Mouse (Mus musculus) embryonic facial prominence, embryonic 12.5 days (tissue): ENCODE results near the gene Snrpd3. TPM values are rescaled to one million over a fixed set of nuclear protein-coding genes. Genes with fewer than 3 reads are reported as not detected.
"Not testable (repeated sequence)": the region's sequence is repeated elsewhere in the genome, so short reads cannot be mapped to it uniquely, and the experiment has no call there.

Source experiments
- ATAC-seq: fragments of 200-750 bp; cut with Nextera tagmentation; 2 replicates; pipeline ENCODE4 v1.8.0; 2017; ENCODE audit not compliant: insufficient number of reproducible peaks, insufficient read depth, low FRiP score, low TSS enrichment
- H3K27ac ChIP-seq: fragments of 300-500 bp; sonication (generic); 2 replicates; pipeline ENCODE4 v1.5.1; 2016; ENCODE audit warnings: mild to moderate bottlenecking
- H3K27me3 ChIP-seq: fragments of 300-500 bp; sonication (generic); 2 replicates; pipeline ENCODE4 v1.6.1; 2016; ENCODE audit warnings: mild to moderate bottlenecking, moderate library complexity
- H3K36me3 ChIP-seq: fragments of 300-500 bp; sonication (generic); 2 replicates; pipeline ENCODE4 v1.6.1; 2016; ENCODE audit warnings: mild to moderate bottlenecking
- H3K4me1 ChIP-seq: fragments of 300-500 bp; sonication (generic); 2 replicates; pipeline ENCODE4 v1.6.1; 2016
- H3K4me2 ChIP-seq: fragments of 300-500 bp; sonication (generic); replicated peaks from 2 replicates; pipeline ENCODE4 v1.6.1; 2016; ENCODE audit warnings: mild to moderate bottlenecking, moderate library complexity
- H3K4me3 ChIP-seq: fragments of 300-500 bp; sonication (generic); 2 replicates; pipeline ENCODE4 v1.5.1; 2016; ENCODE audit warnings: mild to moderate bottlenecking
- H3K9ac ChIP-seq: fragments of 300-500 bp; sonication (generic); 2 replicates; pipeline ENCODE4 v1.6.1; 2016; ENCODE audit warnings: mild to moderate bottlenecking, moderate library complexity
- H3K9me3 ChIP-seq: fragments of 300-500 bp; sonication (generic); 2 replicates; pipeline ENCODE4 v1.6.1; 2016; ENCODE audit warnings: mild to moderate bottlenecking, moderate library complexity
- WGBS: fragments of 180-500 bp; shearing (Covaris S2); methylation state at CpG from one replicate; pipeline ENCODE4 v1.1.7; 2016; 5-methylcytosine and 5-hydroxymethylcytosine counted together
- polyA plus RNA-seq: library from polyadenylated mRNA; unstranded; fragments of >200 nt; fragmentation: Nextera tagmentation; extraction: Ambion mirVana; gene quantifications from 2 replicates; pipeline ENCODE4 v1.2.1, GENCODE M21; 2016

Gene Snrpd3
- polyA plus RNA-seq: 167 and 186 TPM in 2 replicates

DNA sequence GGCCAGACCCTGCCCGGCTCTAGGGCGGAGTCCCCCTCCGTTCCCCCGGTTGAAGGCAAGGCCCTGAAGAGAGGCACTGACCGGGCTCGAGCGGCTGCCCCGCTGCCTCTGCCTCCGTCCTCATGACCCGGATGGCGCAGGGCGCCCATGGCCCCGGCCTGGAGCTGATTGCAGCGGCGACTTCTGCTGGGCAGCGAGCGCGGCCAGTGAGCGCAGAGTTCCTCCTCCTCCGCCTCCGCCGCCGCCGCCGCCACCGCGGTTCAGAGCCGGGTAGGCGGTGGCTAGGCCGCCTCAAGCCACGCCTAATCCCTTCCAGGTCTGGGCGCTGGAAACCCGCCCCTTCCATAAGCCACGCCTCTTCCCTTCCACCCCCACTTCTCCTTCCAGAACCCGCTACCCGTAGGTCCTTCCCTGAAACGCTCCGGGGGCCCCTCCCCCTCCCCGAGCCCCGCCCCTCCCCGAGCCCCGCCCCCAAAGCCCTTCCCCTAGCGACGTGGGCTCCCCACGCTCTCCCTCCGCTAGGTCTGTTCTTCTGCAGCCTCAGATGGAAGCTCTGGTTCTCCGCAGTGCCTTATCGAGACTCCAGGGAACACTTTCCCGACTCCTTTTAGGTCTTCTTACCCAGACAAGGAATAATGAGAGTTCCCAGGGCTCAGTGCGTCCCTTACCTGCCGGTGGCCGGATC, at the start of gene Snrpd3:
Gene Snrpd3, plus strand, starts transcription at position 479 of the 685 bp plus-strand sequence.
- ATAC-seq: peak; percentile 98
- Histone ChIP-seq H3K27me3 (no peaks in the 10 kb centered on the region), H3K36me3 (peaks cover 30% of the 10 kb centered on the region), H3K27ac (peak within 1 kb of the TSS; percentile 98), H3K4me2 (peak within 1 kb of the TSS; percentile 90), H3K9me3 (no peaks in the 10 kb centered on the region), H3K4me3 (peak within 1 kb of the TSS; percentile 89), H3K4me1 (peaks cover 26% of the 10 kb centered on the region), H3K9ac (peak within 1 kb of the TSS; percentile 93)
- WGBS: under 1% methylated on average over 37 of the region's 52 CpGs

DNA sequence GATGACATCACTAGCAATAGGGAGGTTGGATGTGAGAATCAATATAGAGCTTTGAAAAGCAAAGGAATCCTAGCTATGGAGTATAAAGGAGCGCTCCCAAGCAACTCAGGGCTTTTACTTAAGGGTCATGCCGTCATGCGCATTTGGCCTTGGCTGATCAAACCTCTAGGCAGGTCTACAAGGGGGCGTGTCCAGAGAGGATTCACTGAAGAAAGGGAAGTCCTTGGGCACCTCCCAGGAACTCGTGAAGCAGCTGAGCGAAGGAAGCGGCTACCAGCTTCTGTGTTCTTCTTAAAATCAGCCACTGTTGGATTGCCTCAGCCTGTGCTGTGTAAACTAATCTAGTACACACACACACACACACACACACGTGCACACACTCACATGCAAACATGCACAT, 43.9 kb upstream of the Snrpd3 start:
- Histone ChIP-seq H3K36me3 (no peaks in the 10 kb centered on the region), H3K9me3 (no peaks in the 10 kb centered on the region), H3K27me3 (no peaks in the 10 kb centered on the region), H3K4me2 (no peak overlapping the region), H3K4me3 (no peak overlapping the region), H3K27ac (no peak overlapping the region), H3K9ac (no peak overlapping the region), H3K4me1 (peaks cover 3% of the 10 kb centered on the region; the same call in 1 of the 2 replicates)
- 76% methylated on average over 8 of the region's 8 CpGs for whole genome bisulfite sequencing
- ATAC-seq: no peak

DNA sequence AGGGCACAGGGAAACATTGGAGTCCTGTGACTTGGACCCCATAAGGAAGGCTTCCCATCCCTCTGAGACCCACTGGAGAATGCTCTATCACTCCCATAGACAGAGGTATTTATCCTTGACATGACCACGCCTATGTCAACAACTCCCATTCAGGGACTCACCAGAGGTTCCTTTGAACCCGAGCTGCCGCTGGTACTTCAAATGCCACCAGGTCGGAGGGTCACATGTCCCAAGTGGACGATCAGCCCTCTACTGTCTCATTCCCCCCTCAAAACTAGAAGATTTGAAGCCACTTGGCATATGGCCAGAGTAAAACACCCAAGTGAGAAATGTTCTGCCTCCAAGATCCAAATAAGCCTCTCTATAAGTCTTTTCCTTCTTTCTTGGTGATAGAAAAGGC, 42.8 kb upstream of the Snrpd3 start:
- no peak overlapping the region for H3K27ac ChIP-seq
- no peak for ATAC-seq
- H3K4me1 ChIP-seq: peaks cover 3% of the 10 kb centered on the region; the same call in 1 of the 2 replicates
- no peaks in the 10 kb centered on the region for H3K27me3 ChIP-seq
- H3K36me3 ChIP-seq: no peaks in the 10 kb centered on the region
- 33% methylated on average over 5 of the region's 5 CpGs for WGBS
- no peak overlapping the region for H3K4me2 ChIP-seq
- H3K9ac ChIP-seq: no peak overlapping the region
- no peaks in the 10 kb centered on the region for H3K9me3 ChIP-seq
- H3K4me3 ChIP-seq: no peak overlapping the region

DNA sequence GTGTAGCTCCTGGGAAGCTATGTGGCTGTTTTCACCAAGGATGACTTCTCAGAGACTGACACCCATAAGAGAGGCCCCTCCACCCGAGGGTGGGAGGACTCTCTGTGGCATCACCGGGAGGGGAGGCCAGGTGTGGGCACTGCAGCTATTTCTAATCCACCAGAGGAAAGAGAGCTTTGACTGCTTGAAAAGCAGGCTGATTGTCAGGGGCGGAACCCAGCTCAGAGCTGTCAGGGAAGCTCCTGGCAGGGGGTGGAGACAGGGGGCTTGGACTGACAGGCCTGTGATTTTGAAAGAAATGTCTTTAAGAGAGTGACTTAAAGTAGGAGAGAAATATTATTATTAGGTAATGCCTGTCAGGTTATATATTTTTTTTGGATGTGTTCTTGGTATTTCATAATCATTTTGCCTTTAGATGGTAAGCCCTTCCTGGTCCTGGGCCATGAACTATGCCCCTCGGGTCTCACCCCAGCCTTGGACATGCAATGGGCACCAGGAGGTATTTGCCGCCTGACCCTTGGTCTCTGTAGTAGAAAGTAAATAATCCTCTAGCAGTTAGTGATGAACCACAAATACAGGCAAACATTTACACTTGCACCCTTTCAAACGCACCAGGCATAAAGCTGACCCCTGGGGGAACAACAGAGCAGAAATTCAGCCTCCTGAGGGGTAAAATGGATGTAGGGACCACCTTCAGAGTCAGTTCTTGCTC, 42.1 kb upstream of the Snrpd3 start:
- not testable (repeated sequence) for ATAC-seq, H3K27ac ChIP-seq, H3K4me1 ChIP-seq, H3K4me2 ChIP-seq, H3K27me3 ChIP-seq, H3K4me3 ChIP-seq, H3K9me3 ChIP-seq, H3K9ac ChIP-seq, H3K36me3 ChIP-seq
- 41% methylated on average over 5 of the region's 6 CpGs for WGBS

DNA sequence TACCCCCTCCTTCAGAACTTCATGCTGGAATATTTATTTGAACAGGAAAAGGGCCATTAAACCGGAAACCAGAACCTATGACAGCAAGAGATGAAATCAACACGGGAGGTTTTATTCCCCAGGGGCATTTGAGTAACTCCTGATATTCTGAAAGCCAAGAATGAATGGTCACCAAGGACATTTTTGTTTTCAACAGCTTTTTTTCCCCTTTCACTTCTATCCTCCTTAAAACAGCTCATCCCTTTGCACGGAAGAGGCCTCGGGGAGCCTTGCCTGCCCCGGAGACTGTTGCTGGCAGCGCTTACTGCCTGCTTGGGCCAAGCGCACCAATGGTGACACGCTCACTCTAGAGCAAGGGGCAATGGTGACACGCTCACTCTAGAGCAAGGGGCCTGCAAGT, 40.3 kb upstream of the Snrpd3 start:
- H3K4me3 ChIP-seq: no peak overlapping the region
- 69% methylated on average over 9 of the region's 9 CpGs for WGBS
- peaks cover 3% of the 10 kb centered on the region; the same call in 1 of the 2 replicates for H3K4me1 ChIP-seq
- no peak overlapping the region for H3K9ac ChIP-seq
- H3K36me3 ChIP-seq: no peaks in the 10 kb centered on the region
- no peak overlapping the region for H3K4me2 ChIP-seq
- H3K9me3 ChIP-seq: no peaks in the 10 kb centered on the region
- H3K27ac ChIP-seq: no peak overlapping the region
- H3K27me3 ChIP-seq: no peaks in the 10 kb centered on the region
- ATAC-seq: no peak

DNA sequence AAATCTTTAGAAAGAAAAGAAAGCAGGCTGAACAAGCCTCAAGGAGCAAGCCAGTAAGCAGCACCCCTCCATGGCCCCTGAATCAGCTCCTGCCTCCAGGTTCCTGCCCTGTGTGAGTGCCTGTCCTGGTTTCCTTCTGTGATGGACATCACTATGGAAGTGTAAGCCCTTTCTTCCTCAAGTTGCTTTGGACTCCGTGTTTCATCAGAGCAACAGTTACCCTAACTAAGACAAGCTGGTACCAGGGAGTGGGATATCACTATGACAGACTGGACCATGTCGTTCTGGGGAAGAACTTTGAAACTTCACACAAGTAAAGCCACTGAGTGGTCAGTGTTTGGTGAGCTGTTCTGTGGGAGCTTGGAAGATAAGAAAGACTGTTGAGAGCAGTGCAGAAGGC, 37.4 kb upstream of the Snrpd3 start:
- Histone ChIP-seq H3K27me3 (no peaks in the 10 kb centered on the region), H3K9ac (no peak overlapping the region), H3K9me3 (no peaks in the 10 kb centered on the region), H3K27ac (no peak overlapping the region), H3K36me3 (no peaks in the 10 kb centered on the region), H3K4me1 (no peaks in the 10 kb centered on the region), H3K4me2 (no peak overlapping the region), H3K4me3 (no peak overlapping the region)
- WGBS: 83% methylated on average over 2 of the region's 2 CpGs
- no peak for ATAC-seq

DNA sequence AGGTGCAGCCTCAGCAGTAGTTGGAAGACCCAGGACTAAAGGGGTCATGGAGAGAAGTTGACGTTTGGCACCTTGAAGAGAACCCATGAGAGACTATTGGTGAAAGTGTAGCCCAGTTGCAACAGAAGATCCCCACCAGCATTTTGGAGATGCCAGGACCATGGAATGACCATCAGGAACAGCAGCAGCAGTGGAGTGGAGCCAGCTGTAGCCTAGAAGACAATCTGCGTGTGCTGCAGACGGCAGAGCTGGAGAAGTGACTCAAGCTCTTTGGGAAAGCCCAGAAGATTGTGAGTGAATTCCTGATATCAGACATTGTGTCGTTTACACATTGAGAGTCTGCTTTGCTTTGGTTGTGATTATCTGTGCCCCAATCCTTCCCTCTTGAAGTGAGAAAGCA, 35.6 kb upstream of the Snrpd3 start:
- H3K27me3 ChIP-seq: no peaks in the 10 kb centered on the region
- no peak for ATAC-seq
- H3K36me3 ChIP-seq: no peaks in the 10 kb centered on the region
- H3K4me2 ChIP-seq: no peak overlapping the region
- H3K4me1 ChIP-seq: no peaks in the 10 kb centered on the region
- no peak overlapping the region for H3K9ac ChIP-seq
- 80% methylated on average over 4 of the region's 4 CpGs for WGBS
- H3K4me3 ChIP-seq: no peak overlapping the region
- H3K9me3 ChIP-seq: no peaks in the 10 kb centered on the region
- no peak overlapping the region for H3K27ac ChIP-seq

DNA sequence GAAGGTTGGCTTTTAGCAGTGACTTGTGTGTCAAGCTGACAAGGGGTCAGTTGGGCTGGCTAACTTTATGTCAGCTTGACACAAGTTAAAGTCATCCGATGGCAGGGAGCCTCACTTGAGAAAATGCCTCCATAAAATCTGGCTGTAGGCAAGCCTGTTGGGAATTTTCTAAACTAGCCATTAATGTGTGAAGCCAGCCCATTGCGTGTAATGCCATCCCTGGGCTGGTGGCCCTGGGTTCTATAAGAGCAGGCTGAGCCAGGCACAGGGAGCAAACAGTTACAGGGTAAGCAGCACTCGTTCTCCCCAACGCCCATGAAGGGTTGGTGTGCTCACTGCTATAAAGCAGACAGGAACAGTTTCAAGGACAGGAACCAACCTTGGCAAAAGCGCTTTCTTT, 35.1 kb upstream of the Snrpd3 start:
- WGBS: 89% methylated on average over 5 of the region's 5 CpGs
- H3K9ac ChIP-seq: no peak overlapping the region

DNA sequence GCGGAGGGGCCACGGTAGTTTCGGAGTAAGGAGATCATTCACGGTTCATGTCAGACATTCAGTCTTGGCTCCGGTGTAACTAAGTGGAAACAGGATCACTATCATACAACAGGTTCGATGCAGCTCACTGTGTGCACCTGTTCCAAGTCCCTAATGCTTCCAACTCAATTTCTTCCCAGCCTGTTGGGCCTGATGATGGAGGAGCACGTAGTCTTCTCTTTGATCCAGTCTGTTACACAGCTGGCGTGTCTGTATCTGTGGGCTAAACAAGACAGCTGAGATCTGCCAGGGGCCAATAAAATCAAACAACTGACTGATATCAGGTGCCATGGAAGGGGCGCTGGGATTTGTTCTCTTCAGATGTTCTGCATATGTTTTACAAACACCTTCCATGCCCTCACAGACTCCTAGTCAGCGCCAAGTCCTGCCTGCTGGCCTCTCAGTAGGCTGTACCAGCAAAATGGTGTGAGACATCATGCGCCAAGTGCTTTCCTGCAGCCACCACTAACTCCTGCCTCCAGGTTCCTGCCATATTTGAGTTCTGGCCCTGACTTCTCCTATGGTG, 34.4 kb upstream of the Snrpd3 start:
- no peak for ATAC-seq
- Histone ChIP-seq H3K27me3 (no peaks in the 10 kb centered on the region), H3K4me2 (no peak overlapping the region)

More for the DNA sequence above, 35.1 kb upstream of the Snrpd3 start:
- no peaks in the 10 kb centered on the region for H3K9me3 ChIP-seq
- no peaks in the 10 kb centered on the region for H3K36me3 ChIP-seq
- no peak for ATAC-seq
- no peaks in the 10 kb centered on the region for H3K27me3 ChIP-seq
- H3K4me3 ChIP-seq: no peak overlapping the region
- H3K27ac ChIP-seq: no peak overlapping the region
- H3K4me2 ChIP-seq: no peak overlapping the region
- H3K4me1 ChIP-seq: no peaks in the 10 kb centered on the region

DNA sequence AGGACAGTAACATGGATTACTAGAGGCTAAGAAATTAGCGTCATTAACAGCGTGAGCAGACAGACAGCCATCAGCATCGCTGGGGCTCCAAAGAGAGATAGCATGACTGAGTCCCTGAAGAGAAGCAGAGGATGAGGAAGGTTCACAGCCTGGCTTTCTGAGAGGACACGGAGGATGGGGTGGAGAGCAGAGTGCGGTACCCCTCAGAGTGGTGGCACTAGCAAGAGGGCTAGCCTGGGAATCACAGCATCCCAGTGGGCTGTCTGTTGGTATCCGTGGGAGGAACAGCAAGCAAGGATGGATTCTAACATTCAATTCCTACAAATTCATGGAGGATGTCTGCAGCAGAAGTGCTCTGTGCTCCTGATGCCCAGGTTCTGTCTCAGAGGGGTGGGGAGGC, 33.3 kb upstream of the Snrpd3 start:
- H3K4me2 ChIP-seq: no peak overlapping the region
- no peaks in the 10 kb centered on the region for H3K4me1 ChIP-seq
- H3K4me3 ChIP-seq: no peak overlapping the region
- H3K27ac ChIP-seq: no peak overlapping the region
- 88% methylated on average over 6 of the region's 6 CpGs for WGBS
- H3K9me3 ChIP-seq: no peaks in the 10 kb centered on the region
- H3K36me3 ChIP-seq: no peaks in the 10 kb centered on the region
- no peak overlapping the region for H3K9ac ChIP-seq
- no peak for ATAC-seq
- no peaks in the 10 kb centered on the region for H3K27me3 ChIP-seq

More for the DNA sequence above, 34.4 kb upstream of the Snrpd3 start:
- H3K36me3 ChIP-seq: no peaks in the 10 kb centered on the region
- H3K4me3 ChIP-seq: no peak overlapping the region
- 83% methylated on average over 11 of the region's 11 CpGs for WGBS
- H3K9ac ChIP-seq: no peak overlapping the region
- no peaks in the 10 kb centered on the region for H3K9me3 ChIP-seq
- no peaks in the 10 kb centered on the region for H3K4me1 ChIP-seq
- no peak overlapping the region for H3K27ac ChIP-seq

DNA sequence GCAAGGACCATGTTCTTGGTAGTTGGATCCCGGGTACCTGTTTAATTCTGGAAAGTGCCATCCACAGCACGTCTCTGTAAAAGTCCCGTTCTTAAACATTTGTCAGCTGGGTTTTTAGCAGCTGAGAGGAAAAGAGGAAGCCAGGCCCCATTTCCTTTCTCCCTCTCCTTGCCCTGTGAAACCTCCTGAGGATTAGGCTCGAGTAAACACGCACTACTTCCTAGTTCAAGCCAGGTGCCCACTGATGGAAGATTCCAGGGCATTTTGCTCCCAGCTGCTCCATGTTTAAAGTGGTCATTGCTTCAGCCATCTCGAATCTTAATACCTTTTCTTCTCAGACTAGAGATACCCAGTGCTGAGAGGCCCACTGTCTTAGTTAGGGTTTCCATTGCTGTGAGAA, 32.6 kb upstream of the Snrpd3 start:
- Histone ChIP-seq H3K4me2 (no peak overlapping the region), H3K27ac (no peak overlapping the region), H3K36me3 (no peaks in the 10 kb centered on the region), H3K4me1 (no peaks in the 10 kb centered on the region), H3K9me3 (no peaks in the 10 kb centered on the region), H3K27me3 (no peaks in the 10 kb centered on the region), H3K9ac (no peak overlapping the region), H3K4me3 (no peak overlapping the region)
- no peak for ATAC-seq
- 67% methylated on average over 6 of the region's 6 CpGs for WGBS
